Mouse (Mus musculus) cerebellum, adult 2 months (tissue): ENCODE measurements around the gene Pycard. TPM values are rescaled to one million over a fixed set of nuclear protein-coding genes. Genes with fewer than 3 reads are reported as not detected.
"Not testable (repeated sequence)": the region's sequence is repeated elsewhere in the genome, so short reads cannot be mapped to it uniquely, and the experiment has no call there.

Source experiments
- DNase-seq, 2 experiments: peaks; one replicate each; pipeline ENCODE4 v3.0.0; 2021
- H3K27ac ChIP-seq: fragments of 200-500 bp; 2 replicates; pipeline ENCODE4 v1.5.1; 2012; ENCODE audit warnings: low read length, control low read depth, inconsistent platforms; ENCODE audit not compliant: insufficient read depth
- H3K27me3 ChIP-seq: fragments of 200-500 bp; 2 replicates; pipeline ENCODE4 v1.6.1; 2012; ENCODE audit warnings: inconsistent platforms, mild to moderate bottlenecking, low read length, moderate library complexity; ENCODE audit not compliant: control insufficient read depth, insufficient read depth
- H3K4me1 ChIP-seq: fragments of 200-500 bp; 2 replicates; pipeline ENCODE4 v1.6.1; 2011; ENCODE audit warnings: low read length; ENCODE audit not compliant: control insufficient read depth, insufficient read depth
- H3K4me3 ChIP-seq: fragments of 200-500 bp; replicated peaks from 2 replicates; pipeline ENCODE3; 2011; ENCODE audit warnings: mild to moderate bottlenecking, low read depth, low read length, control low read depth; ENCODE audit not compliant: insufficient read depth
- CTCF ChIP-seq: fragments of 200-500 bp; IDR thresholded peaks from 2 replicates; pipeline ENCODE4 v1.5.1; 2011; ENCODE audit warnings: low read depth, mild to moderate bottlenecking, control low read depth, low read length, moderate library complexity, borderline replicate concordance; ENCODE audit not compliant: insufficient read depth
- POLR2A ChIP-seq: fragments of 200-500 bp; IDR thresholded peaks from 2 replicates; pipeline ENCODE4 v1.6.1; 2011; ENCODE audit warnings: low read length, control low read depth, borderline replicate concordance; ENCODE audit not compliant: insufficient read depth
- WGBS: fragments of 180-500 bp; shearing (Covaris S2); methylation state at CpG from one replicate; pipeline ENCODE4 v1.1.7; 2018; 5-methylcytosine and 5-hydroxymethylcytosine counted together
- polyA plus RNA-seq: library from polyadenylated mRNA; depleted of rRNA; stranded (reverse); fragments of >200 nt; gene quantifications from 2 replicates; pipeline ENCODE4 v1.2.3, GENCODE M21; 2012; rRNA removed

Gene Pycard
- polyA plus RNA-seq, 1 experiment: 3.9 TPM

GRCm38 (mm10) chr7:127944614-127945013, 49.1 kb downstream of the Pycard start:
- DNase-seq: no peak
- Histone ChIP-seq H3K27ac (no peak overlapping the region), H3K4me1 (no peaks in the 10 kb centered on the region), H3K27me3 (peaks cover 2% of the 10 kb centered on the region; the same call in 1 of the 2 replicates), H3K4me3 (no peak overlapping the region)
- TF ChIP-seq CTCF (no peak), POLR2A (no peak)
- 5% methylated on average over 23 of the region's 23 CpGs for WGBS

GRCm38 (mm10) chr7:127942097-127942496, 51.6 kb downstream of the Pycard start:
- not testable (repeated sequence) for H3K4me1 ChIP-seq, H3K27me3 ChIP-seq, H3K4me3 ChIP-seq, H3K27ac ChIP-seq, DNase-seq
- WGBS: 53% methylated on average over 2 of the region's 2 CpGs

Other genes starting within 250 kb of the Pycard start
- 35.2 and 37.8 TPM in 2 replicates for gene Fbxl19, start 249.3 kb downstream of the Pycard start, polyA plus RNA-seq
- 24.1 and 26.1 TPM in 2 replicates for gene Orai3, start 224.1 kb downstream of the Pycard start, polyA plus RNA-seq
- 23.1 and 25.5 TPM in 2 replicates for gene Setd1a, start 217.2 kb downstream of the Pycard start, polyA plus RNA-seq
- gene Gm49388, start 208.3 kb downstream of the Pycard start, polyA plus RNA-seq: 0.46 and 0.47 TPM in 2 replicates
- gene Hsd3b7, start 193.3 kb downstream of the Pycard start, polyA plus RNA-seq: 30.4 and 39.6 TPM in 2 replicates
- 127 and 153 TPM in 2 replicates for gene Stx4a, start 169.6 kb downstream of the Pycard start, polyA plus RNA-seq
- gene Stx1b, start 169.3 kb downstream of the Pycard start, polyA plus RNA-seq: 452 and 453 TPM in 2 replicates
- 17.8 and 18.8 TPM in 2 replicates for gene Zfp646, start 117.6 kb downstream of the Pycard start, polyA plus RNA-seq
- 10.9 TPM in 2 replicates for gene Zfp668, start 117.0 kb downstream of the Pycard start, polyA plus RNA-seq
- gene Prss53, start 102.9 kb downstream of the Pycard start, polyA plus RNA-seq: 5.3 and 6.3 TPM in 2 replicates
- not detected in 2 replicates for gene Gm21974, start 98.4 kb downstream of the Pycard start, polyA plus RNA-seq
- gene Vkorc1, start 98.2 kb downstream of the Pycard start, polyA plus RNA-seq: 61.5 and 63.1 TPM in 2 replicates
- gene Bckdk, start 89.8 kb downstream of the Pycard start, polyA plus RNA-seq: 69.7 and 71.5 TPM in 2 replicates
- gene Kat8, start 81.4 kb downstream of the Pycard start, polyA plus RNA-seq: 49.1 and 50.0 TPM in 2 replicates
- 0.06 and 0.08 TPM in 2 replicates for gene Prss8, start 63.8 kb downstream of the Pycard start, polyA plus RNA-seq
- 15.9 and 18.9 TPM in 2 replicates for gene Prss36, start 47.1 kb downstream of the Pycard start, polyA plus RNA-seq
- gene Fus, start 26.4 kb downstream of the Pycard start, polyA plus RNA-seq: 451 and 486 TPM in 2 replicates
- gene Trim72, start 10.1 kb upstream of the Pycard start, polyA plus RNA-seq: 2.1 and 2.3 TPM in 2 replicates
- 3.4 and 4.2 TPM in 2 replicates for gene Itgam, start 68.8 kb upstream of the Pycard start, polyA plus RNA-seq
- gene Gm49368, start 68.8 kb upstream of the Pycard start, polyA plus RNA-seq: not detected in 2 replicates
- gene Itgax, start 135.7 kb upstream of the Pycard start, polyA plus RNA-seq: 0.10 and 0.14 TPM in 2 replicates
- 0.92 and 1.2 TPM in 2 replicates for gene Itgad, start 160.5 kb upstream of the Pycard start, polyA plus RNA-seq
- gene Cox6a2, start 212.5 kb upstream of the Pycard start, polyA plus RNA-seq: 0.82 and 0.89 TPM in 2 replicates
- gene Armc5, start 243.5 kb upstream of the Pycard start, polyA plus RNA-seq: 16.1 and 17.2 TPM in 2 replicates
- 2.6 and 2.8 TPM in 2 replicates for gene 9130023H24Rik, start 244.2 kb upstream of the Pycard start, polyA plus RNA-seq